Mouse (Mus musculus) left cerebral cortex, postnatal 10 days (tissue): ENCODE measurements around the gene Tmtc2. TPM values are rescaled to one million over a fixed set of nuclear protein-coding genes. Genes with fewer than 3 reads are reported as not detected.

Experiments used
- DNase-seq, 2 experiments: peaks; one replicate each; pipeline ENCODE4 v3.0.0; 2021 to 2022; ENCODE audit warnings: low spot score in 2 of 2, mixed read lengths in 1 of 2; ENCODE audit errors: extremely low spot score in 1 of 2
- intact Hi-C: fragments of 180-260 bp; cut with DNase I; formaldehyde crosslinking; loops from one replicate; pipeline ENCODE4 v1.15.1; 2025
- total RNA-seq, 2 experiments: library from RNA; stranded (reverse); gene quantifications; 2 replicates each; pipeline ENCODE4 v1.2.3; 2021

The Tmtc2 gene
- total RNA-seq, 2 experiments from 2014 or later, result 9.1 to 10.0 TPM

DNA sequence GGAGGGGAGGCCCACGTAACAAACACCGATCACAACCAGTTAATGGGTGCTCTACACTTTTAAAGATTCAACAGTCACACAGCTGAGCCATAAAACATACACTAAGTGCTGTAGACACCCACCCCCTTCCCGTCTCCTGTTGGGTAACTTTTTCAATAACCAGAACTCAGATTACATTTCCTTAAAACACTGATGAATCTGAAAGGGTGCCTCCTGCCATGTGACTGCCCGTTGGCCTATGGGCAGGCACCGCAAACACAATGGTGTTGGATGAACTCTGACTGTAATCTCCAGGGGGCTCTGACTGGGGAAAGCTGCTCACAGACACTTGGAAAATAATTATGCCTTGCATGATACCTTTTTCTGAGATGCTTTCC is 64.4 kb downstream of the Tmtc2 start:
- no peak for DNase-seq
- intact Hi-C loops, result no loop called here

DNA sequence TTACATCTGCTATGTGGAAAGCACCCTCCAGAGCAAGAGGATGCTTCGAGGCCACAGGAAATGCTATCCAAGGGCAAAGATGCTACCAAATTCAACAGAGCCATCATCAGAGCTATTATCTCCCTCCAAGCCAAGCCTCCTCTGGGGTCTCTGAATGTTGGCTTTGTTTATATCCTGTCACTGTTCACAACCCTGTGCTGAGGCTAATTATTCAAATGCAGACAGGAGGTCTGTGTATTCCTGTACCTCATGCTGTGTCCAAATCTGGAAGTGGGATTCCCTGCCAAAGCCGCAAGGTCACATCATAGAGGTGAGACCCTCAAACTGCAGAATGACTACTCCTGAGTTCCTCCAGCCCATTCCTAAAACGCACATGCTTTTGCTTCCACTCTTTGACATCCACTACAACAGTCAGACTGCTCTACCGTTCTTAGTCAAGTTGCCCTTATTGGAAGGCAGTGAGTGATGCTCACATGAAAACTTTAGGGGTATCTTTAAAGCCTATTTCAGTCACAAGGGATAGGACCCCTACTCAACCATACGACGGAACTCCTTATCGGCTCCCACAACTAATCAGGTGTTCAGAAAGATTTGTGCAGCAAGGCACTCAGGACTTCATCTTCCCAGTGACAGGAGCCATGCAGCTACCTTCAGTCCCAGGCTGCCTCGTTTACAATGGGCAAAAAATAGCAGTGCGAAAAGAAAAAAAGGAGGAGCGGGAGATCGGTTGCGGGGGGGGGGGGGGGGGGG is 64.9 kb downstream of the Tmtc2 start:
- intact Hi-C loops, result no loop called here
- no peak for DNase-seq

DNA sequence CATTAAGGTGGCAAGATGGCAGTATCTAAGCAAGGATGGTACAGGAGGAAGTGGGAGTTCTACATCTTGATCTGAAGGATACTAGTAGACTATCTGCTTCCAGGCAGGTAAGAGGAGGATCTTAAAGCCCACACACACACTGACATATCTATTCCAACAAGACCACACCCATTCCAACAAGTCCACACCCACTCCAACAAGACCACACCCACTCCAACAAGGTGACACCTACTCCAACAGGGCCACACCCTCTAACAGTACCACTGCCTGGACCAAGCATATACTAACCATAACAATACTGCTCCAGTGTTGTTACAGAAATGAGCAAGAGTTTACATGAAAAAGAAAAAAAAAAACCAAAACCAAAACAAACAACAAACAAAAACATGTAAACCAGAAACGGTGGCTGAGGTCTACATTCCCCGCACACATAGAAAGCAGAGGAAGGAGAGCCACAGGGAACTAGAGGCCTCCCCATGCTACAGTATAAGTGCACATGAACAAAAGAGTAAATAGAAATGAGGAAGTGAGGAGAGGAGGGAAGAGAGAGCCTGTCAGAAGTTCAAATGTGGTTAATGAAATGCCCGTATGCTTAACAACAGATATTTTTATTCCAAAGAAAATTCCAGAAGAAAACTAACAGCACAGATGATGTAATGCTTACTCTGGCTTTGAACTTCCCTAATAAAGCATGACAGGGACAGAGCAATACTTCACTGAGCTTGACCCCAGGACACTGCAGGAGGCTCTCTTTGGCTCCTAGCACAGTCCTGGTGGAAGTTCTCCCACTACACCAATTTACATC is 66.1 kb downstream of the Tmtc2 start:
- intact Hi-C loops, result no loop called here

DNA sequence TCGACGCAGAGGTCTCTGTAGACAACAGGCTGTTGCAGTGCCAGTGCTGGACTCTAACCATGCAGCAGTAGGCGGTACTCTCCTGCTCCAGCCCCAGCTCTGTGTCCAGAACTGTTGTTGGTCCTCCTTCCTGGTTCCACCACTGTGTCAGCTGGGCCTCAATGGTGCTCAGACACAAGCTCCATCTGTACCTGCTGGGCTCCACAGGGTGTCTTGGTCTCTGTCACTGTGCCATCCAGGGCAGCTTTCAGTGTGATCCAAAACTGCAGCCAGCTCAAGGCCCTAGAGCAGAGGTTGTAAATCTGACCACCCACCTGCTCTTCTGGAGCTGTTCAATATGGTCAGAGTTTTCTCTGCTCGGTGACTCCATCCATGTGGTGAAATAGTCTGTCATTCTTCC is 68.2 kb downstream of the Tmtc2 start:
- intact Hi-C loops, result no loop called here
- no peak for DNase-seq

More for the DNA sequence above, 66.1 kb downstream of the Tmtc2 start:
- no peak for DNase-seq

DNA sequence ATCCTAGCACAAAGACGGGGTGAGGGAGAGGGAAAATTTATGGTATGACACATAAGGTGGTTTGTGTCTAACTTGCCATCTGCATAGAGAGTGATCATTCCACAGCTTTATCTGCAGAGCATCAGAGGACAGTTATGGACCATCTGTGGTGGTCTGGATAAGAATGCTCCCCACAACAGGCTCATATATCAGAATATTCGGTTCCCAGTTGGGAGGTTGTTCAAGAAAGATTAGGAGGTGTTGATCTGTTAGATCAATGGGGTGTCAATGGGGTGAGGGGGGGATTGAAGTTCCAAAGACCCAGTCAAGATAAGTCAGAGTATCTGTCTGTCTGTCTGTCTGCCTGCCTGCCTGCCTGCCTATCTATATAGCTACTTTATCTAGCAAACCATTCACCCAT is 69.8 kb downstream of the Tmtc2 start:
- intact Hi-C loops, result no loop called here
- no peak for DNase-seq

DNA sequence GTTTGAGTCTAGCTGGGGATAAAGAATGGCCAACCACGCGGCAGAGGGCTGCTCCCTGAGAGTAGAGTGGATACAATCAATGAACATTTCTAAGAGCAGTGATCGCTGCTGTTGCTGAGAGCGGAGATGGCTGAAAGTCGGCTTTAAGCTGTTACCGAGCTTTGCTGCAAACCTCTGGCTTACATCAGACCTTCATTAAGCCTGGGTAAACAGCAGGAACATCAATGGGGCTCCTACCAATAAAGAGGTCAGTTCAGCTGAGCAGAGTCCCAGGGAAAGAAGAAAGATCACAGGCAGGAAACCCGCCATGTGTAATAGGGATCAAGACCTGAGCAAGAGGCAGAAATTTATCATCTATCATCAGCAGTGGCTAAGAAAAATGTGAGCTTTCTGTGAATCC is 72.5 kb downstream of the Tmtc2 start:
- DNase-seq, result no peak
- intact Hi-C loops, result no loop called here

DNA sequence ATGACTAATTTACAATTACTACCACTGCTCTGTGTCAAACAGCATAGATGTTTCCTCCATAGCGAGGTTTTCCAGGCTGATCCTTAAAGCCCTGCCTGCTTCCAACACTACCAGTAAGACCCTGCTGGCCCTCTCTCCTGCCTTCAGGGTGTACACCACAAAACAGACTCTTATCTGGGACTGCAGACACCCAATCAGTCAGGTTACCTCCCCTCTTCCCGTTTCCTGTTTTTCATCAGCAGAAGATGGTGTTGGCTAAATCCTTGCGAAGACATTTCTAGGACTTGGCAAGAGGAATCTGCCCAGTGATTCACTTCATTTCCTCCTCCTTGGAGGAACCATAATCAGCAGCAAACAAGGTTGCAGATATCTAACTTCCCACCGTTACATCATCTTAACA is 73.8 kb downstream of the Tmtc2 start:
- intact Hi-C loops, result no loop called here
- DNase-seq, result no peak

DNA sequence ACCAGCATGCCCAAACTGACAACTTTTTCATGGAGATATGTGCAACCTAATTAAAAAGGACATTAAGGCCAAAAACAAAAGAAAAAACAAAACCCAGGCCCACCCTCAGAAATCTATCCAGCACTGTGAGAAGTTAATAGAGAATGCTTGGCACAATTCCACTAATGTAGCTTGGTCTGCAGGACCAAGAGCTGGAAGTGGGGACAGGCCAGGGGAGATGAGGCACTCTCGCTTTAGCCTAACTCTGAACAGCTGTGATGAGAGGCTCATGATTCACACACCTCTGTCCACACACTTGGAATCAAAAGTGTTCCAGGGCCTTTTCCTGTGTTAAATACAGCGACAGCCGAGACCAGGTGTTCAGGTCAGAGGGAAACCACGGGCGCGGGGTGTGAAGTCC is 79.0 kb downstream of the Tmtc2 start:
- intact Hi-C loops, result no loop called here

DNA sequence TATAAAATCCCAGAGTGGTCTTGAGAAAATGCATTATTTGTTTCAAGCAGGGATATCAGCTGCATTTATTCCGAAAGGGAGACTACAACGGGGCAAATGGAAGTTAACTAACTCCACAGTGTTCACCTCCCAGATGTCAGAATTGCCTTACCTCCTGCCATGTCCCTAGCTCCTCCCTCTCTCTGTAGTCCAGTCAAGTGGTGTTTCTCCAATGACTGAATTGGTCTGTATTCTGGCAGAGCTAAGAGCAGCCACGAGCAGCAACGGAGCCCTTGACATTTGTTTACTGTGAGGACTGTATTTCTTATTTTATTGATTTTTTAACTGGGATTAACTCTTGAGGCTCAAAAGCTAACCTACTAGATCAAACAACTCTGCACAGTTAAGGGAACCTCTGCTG is 81.8 kb downstream of the Tmtc2 start:
- no peak for DNase-seq
- intact Hi-C loops, result no loop called here

More for the DNA sequence above, 79.0 kb downstream of the Tmtc2 start:
- DNase-seq, result no peak

DNA sequence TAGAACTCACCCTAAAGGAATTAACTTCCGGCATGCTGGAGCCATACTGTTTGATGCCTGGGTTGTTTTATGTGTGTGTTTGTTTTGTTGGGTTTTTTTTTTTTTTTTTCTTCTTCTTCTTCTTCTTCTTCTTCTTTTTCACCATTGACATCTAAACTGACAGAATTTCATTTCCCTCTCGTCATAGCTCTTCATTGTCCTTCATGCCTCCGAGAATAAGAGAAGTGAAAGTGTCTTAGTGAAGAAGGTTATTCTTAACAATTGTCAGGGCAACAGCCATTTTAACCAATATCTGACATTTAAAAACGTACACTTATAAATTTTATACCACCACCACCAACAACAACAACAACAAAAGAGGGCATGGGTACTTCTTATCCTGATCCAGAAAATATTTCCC is 83.5 kb downstream of the Tmtc2 start:
- no peak for DNase-seq
- intact Hi-C loops, result no loop called here

DNA sequence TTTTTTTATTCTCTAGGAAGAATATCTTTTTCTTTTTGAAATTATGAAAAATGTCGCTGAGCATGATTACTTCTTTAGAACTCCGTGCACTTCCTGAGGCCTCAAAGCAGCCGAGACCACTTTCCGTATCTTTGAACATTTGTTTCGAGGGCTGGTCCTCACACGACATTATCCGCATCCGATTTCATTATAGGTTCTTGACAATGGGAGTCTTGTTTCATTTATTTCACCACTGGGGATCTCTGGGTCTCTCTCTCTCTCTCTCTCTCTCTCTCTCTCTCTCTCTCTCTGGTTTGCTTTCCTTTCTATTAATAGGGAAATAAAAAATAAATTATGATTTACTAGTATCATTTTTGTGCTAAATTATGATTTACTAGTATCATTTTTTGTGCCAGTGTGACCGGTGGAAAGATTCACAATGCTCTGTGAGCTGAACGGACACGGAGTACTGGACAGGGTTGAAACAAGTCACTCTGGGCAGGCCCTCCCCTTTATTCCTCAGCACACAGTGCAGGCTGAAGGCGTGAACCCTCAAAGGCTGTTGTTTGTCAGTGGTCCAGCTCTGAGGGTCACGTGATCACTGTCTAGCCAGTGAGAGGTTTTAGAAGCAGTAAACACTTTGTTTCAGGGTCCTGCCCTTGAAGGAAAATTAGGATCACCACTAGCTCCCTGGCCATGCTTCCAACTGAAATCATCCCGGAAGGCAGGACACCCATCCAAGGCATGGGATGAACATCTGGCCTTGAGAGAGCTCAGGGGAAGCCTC is 84.1 kb downstream of the Tmtc2 start:
- intact Hi-C loops, result no loop called here
- DNase-seq, result no peak

DNA sequence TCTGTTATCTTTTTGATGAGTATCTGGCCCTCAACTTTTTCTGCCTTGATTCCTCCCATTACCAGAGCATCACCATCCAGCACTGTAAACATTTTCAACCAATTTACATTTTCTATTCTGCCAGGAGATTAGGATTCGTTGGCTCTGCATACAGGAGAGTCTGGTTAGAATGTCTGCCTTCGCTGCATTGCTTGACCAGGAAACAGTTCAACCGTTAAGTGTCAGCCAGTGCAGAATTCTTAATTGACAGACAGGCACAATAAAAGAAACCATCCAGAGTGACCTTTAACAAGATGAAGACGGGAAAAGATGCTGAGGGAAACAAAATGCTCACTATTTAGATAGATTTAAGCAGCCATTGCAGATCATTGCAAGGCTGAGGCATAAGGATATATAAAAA is 87.3 kb downstream of the Tmtc2 start:
- intact Hi-C loops, result loop anchor here (2.0 kb wide), 1 partner anchor 22 kb away; no protein-coding TSS in a partner anchor
- no peak for DNase-seq

DNA sequence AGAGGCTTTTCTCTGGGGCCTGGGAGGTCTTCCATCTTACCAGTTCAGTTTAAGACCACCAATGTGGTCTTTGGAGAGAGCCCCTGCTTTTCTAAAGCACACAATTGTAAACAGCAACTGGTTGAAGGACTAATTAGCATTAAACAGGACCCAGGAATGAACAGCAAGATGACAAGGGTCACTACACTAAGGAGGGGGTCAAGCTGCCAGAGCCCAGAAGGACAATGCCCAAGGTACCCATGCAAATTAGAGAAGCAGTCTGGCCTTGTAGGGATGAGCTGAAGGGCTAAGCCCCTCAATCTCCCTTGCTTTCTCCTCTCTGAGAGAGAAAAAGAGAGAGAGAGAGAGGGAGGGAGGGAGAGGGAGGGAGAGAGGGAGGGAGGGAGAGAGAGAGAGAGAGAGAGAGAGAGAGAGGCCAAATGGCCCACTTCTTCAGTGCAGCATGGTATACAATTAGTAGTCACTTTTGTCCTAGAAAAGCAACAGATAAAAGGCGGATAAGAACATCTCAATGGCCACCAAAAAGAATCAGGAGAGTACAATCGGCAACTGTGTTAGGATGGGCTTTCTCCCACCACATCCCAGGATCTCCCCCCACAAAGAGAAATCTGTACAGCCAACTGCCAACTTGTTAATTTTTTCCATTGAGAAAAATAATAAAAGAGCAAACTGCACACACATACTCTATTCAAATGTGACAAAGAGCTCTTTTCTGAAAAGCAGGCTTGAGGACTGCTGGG is 89.7 kb downstream of the Tmtc2 start:
- DNase-seq, result no peak
- intact Hi-C loops, result no loop called here

DNA sequence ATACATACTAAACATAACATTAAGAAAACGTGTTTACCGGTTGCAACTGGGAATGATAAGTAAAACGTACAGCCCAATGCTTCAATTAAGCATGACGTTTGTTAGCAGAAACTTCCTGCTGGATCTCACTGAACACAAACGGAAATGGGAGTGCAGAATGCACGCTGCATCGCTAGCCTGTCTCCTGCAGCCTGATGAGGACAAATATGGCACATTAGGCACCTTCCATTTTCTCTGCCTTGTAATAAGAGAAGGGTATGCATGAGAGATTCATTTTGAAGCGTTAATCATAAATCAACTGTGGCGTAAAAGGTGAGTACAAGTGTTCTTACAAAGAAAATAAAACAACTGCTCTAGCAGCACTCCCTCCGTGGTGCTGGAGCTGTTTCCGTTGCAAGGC is 94.5 kb downstream of the Tmtc2 start:
- intact Hi-C loops, result no loop called here
- DNase-seq, result no peak

DNA sequence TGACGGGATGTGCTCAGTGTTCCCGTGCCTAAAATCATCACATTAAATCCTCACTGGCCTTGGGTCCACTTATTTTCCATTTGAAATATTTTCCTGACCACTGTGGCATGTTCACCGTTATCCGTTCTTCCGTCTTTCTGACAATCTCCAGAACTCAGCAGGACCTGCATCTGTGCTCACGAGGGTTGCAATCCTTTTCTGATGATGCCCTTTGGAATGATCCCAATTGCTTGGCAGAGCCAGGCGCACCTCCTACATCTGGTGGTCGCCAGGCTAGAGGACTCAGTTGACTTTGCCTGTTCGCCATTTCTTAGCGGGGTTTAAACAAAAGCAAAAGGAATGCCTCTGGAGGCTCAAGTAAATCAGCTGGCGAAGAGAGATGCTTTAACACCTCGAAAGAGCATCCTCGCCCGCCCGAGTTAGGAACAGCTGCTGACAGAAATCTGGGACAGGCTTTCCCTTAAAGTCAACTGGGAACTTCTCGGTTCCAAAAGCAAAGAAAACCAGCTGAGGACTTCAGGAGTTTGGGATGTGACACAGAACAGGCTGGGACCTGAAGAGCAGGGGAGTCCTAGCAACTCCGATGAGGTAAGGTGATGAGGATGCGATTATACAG is 96.5 kb downstream of the Tmtc2 start:
- intact Hi-C loops, result no loop called here
- DNase-seq, result no peak

DNA sequence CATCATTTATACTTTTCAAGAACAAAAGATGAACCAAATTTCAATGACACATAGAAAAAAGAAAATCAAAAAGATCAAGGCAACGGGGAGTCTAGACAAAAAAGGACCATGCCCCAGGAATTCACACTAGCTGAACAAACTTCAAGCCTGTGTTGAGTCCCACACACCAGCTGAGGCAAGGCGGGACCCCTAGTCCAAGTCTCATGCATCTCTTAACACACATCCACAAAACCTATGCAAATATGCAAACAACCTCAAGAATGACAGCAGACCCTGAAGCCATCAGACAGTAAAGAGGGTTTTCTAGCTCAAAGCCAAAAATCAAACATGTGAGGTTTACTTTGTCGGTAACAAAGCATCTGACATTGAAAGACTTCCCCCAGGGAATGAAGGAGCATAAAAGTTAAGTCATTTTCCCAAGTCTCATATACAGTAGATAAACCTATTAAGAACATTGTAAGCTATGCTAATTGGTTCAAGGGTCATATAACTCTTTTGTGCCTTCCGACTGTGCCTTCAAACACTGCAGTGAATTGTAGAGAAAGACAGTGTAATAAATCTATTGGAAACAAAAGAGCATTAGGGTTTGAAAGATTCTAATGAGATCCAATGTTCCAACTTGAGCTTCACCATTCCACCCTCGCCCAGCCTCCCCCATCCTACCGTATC is 100.0 kb downstream of the Tmtc2 start:
- no peak for DNase-seq
- intact Hi-C loops, result no loop called here

DNA sequence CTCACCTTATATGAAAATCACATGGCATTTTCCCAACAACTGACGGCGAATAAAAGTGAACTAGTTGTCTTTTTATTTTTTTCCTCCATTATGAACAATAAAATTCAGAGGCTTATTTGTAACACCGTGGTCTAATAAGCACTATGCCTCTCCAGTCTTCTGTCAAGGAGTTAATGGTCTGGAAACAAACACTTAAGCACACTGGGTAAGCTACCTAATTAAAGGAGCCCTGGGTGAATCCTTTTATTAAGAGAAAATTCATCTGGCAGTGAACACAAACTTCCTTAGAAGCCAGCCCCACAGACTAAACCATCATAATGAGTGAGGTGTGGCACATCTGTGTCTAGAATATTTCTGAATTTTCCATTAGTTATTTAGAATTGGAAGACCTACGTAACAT is 109.9 kb downstream of the Tmtc2 start:
- no peak for DNase-seq
- intact Hi-C loops, result loop anchor here (2.0 kb wide), 1 partner anchor 22 kb away; no protein-coding TSS in a partner anchor

DNA sequence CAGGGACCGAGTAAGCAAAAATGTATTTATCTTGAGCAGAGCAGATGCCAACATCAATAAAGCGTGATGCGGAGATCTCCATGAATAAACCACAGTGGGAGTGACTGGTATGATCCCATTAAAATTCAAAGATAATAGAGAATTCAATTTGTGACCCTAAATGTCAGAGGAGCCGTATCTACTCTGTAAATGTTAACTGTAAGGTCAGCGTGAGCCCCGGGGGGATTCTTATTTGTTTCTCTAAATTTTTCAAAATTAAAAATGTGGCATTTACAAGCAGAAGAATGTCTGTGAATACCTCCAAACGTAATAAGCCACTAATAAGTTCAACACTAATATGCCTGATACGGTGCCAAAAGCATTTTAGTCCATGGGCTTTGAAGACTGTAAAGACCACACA is 120.8 kb downstream of the Tmtc2 start:
- no peak for DNase-seq
- intact Hi-C loops, result no loop called here
